Mouse (Mus musculus) midbrain, embryonic 16.5 days (tissue): Measurements from ENCODE around the gene Pus7l. TPM values are rescaled to one million over a fixed set of nuclear protein-coding genes. Genes with fewer than 3 reads are reported as not detected.

Experiments
- ATAC-seq: fragments of 200-750 bp; cut with Nextera tagmentation; 2 replicates; pipeline ENCODE4 v1.8.0; 2017; ENCODE audit warnings: moderate TSS enrichment
- H3K27ac ChIP-seq: fragments of 300-500 bp; sonication (generic); 2 replicates; pipeline ENCODE4 v1.5.1; 2014; ENCODE audit warnings: mild to moderate bottlenecking, low read length, mixed read lengths
- H3K27me3 ChIP-seq: fragments of 300-500 bp; sonication (generic); 2 replicates; pipeline ENCODE4 v1.6.1; 2014; ENCODE audit warnings: low read depth, low read length, mixed read lengths; ENCODE audit not compliant: control insufficient read depth, insufficient read depth
- H3K36me3 ChIP-seq: fragments of 300-500 bp; sonication (generic); 2 replicates; pipeline ENCODE4 v1.6.1; 2014; ENCODE audit warnings: mild to moderate bottlenecking, low read length, moderate library complexity, mixed read lengths; ENCODE audit not compliant: control insufficient read depth, insufficient read depth
- H3K4me1 ChIP-seq: fragments of 300-500 bp; sonication (generic); 2 replicates; pipeline ENCODE4 v1.6.1; 2014; ENCODE audit warnings: mild to moderate bottlenecking, low read length, mixed read lengths; ENCODE audit not compliant: control insufficient read depth, insufficient read depth
- H3K4me2 ChIP-seq: fragments of 300-500 bp; sonication (generic); 2 replicates; pipeline ENCODE4 v1.6.1; 2014; ENCODE audit warnings: mild to moderate bottlenecking, low read length, mixed read lengths
- H3K4me3 ChIP-seq: fragments of 300-500 bp; sonication (generic); 2 replicates; pipeline ENCODE4 v1.5.1; 2014; ENCODE audit warnings: low read depth, mild to moderate bottlenecking, low read length, moderate library complexity, mixed read lengths
- H3K9ac ChIP-seq: fragments of 300-500 bp; sonication (generic); 2 replicates; pipeline ENCODE4 v1.6.1; 2014; ENCODE audit warnings: low read depth, low read length, mixed read lengths
- H3K9me3 ChIP-seq: fragments of 300-500 bp; sonication (generic); replicated peaks from 2 replicates; pipeline ENCODE4 v1.6.1; 2014; ENCODE audit warnings: mild to moderate bottlenecking, low read length, mixed read lengths; ENCODE audit not compliant: control insufficient read depth, poor library complexity, severe bottlenecking
- WGBS: fragments of 180-500 bp; shearing (Covaris S2); extraction: QIAGEN DNeasy Blood & Tissue Kit; methylation state at CpG from one replicate; pipeline ENCODE4 v1.1.7; 2014; 5-methylcytosine and 5-hydroxymethylcytosine counted together
- polyA plus RNA-seq: library from polyadenylated mRNA; unstranded; fragments of >200 nt; fragmentation: Nextera tagmentation; extraction: Ambion mirVana; gene quantifications from 2 replicates; pipeline ENCODE4 v1.2.1, GENCODE M21; 2015

The Pus7l gene
- polyA plus RNA-seq, 1 experiment from 2014 or later = 5.8 TPM

GRCm38 (mm10) chr15:94574566-94575268 lies 31.4 kb upstream of the Pus7l start:
- H3K4me3 ChIP-seq = no peak overlapping the region
- H3K9ac ChIP-seq = no peak overlapping the region
- H3K27me3 ChIP-seq = no peaks in the 10 kb centered on the region
- no peaks in the 10 kb centered on the region for H3K9me3 ChIP-seq
- no peaks in the 10 kb centered on the region for H3K4me1 ChIP-seq
- H3K27ac ChIP-seq = no peak overlapping the region
- H3K4me2 ChIP-seq = no peak overlapping the region
- WGBS = 68% methylated on average over 4 of the region's 4 CpGs
- no peak for ATAC-seq
- H3K36me3 ChIP-seq = no peaks in the 10 kb centered on the region

- Histone ChIP-seq H3K4me3 (no peak overlapping the region), H3K36me3 (no peaks in the 10 kb centered on the region), H3K4me1 (no peaks in the 10 kb centered on the region), H3K27me3 (no peaks in the 10 kb centered on the region), H3K9ac (no peak overlapping the region), H3K27ac (no peak overlapping the region), H3K9me3 (no peaks in the 10 kb centered on the region), H3K4me2 (no peak overlapping the region)
- 64% methylated on average over 8 of the region's 8 CpGs for WGBS
- ATAC-seq = no peak
These were observed 29.4 kb upstream of the Pus7l start for GRCm38 (mm10) chr15:94572746-94573145.

DNA sequence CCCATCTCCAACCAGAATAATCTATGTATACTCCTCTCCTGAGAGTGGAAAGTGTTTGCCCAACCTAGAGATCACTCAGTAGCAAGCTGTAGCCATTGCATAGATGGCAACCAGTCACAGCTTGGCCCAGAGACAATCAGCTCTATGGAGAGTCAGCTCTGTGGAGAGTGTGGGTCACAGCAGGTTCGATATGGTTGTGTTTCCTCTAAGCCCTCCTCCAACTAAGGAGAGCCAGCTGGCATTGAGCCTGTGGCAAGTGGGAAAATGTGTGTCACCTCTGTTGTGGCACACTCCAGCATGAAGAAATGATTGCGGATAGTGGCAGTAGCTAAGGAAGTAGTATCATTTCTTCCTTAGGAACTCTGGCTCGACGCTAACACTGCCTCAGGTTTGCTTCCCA lies 28.2 kb upstream of the Pus7l start:
- 81% methylated on average over 4 of the region's 4 CpGs for WGBS
- no peaks in the 10 kb centered on the region for H3K9me3 ChIP-seq

GRCm38 (mm10) chr15:94568496-94569182 lies 25.3 kb upstream of the Pus7l start:
- Histone ChIP-seq H3K9ac (no peak overlapping the region), H3K27me3 (no peaks in the 10 kb centered on the region), H3K9me3 (no peaks in the 10 kb centered on the region), H3K36me3 (no peaks in the 10 kb centered on the region), H3K27ac (no peak overlapping the region), H3K4me1 (no peaks in the 10 kb centered on the region), H3K4me3 (no peak overlapping the region), H3K4me2 (no peak overlapping the region)
- ATAC-seq = no peak
- WGBS = 89% methylated on average over 10 of the region's 10 CpGs

More for the DNA sequence above, 28.2 kb upstream of the Pus7l start:
- H3K27me3 ChIP-seq = no peaks in the 10 kb centered on the region
- ATAC-seq = no peak
- H3K9ac ChIP-seq = no peak overlapping the region
- H3K4me3 ChIP-seq = no peak overlapping the region
- no peaks in the 10 kb centered on the region for H3K36me3 ChIP-seq
- H3K4me2 ChIP-seq = no peak overlapping the region
- H3K4me1 ChIP-seq = no peaks in the 10 kb centered on the region
- H3K27ac ChIP-seq = no peak overlapping the region

GRCm38 (mm10) chr15:94565854-94566253 lies 22.5 kb upstream of the Pus7l start:
- Histone ChIP-seq H3K27ac (no peak overlapping the region), H3K4me2 (no peak overlapping the region), H3K4me3 (no peak overlapping the region), H3K9me3 (no peaks in the 10 kb centered on the region), H3K9ac (no peak overlapping the region), H3K36me3 (no peaks in the 10 kb centered on the region), H3K27me3 (no peaks in the 10 kb centered on the region), H3K4me1 (no peaks in the 10 kb centered on the region)
- 89% methylated on average over 9 of the region's 9 CpGs for WGBS
- ATAC-seq = no peak

DNA sequence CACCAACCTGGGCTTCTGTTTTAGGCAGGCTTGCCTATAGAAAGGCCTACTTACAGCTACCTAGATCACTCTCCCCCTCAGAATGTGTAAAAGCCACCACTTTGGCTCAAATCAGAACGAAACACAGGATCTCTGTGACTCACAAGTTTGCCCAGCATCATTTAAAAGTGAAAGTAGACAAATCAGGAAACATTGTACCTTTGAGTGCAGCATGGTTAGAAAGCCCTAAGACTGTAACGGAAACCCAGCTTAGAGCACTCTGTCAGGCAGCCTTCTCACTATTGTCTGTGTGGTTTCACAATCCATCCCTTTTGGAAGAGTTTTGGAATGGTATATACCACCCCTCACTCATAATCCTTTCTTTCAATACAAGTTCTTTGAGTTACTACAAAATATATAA lies 21.6 kb upstream of the Pus7l start:
- H3K9ac ChIP-seq = no peak overlapping the region
- no peaks in the 10 kb centered on the region for H3K36me3 ChIP-seq
- no peaks in the 10 kb centered on the region for H3K9me3 ChIP-seq
- ATAC-seq = no peak
- H3K27ac ChIP-seq = no peak overlapping the region
- 91% methylated on average over 2 of the region's 2 CpGs for WGBS
- no peaks in the 10 kb centered on the region for H3K4me1 ChIP-seq
- no peak overlapping the region for H3K4me2 ChIP-seq
- no peak overlapping the region for H3K4me3 ChIP-seq
- H3K27me3 ChIP-seq = no peaks in the 10 kb centered on the region

GRCm38 (mm10) chr15:94558895-94559656 lies 15.7 kb upstream of the Pus7l start:
- ATAC-seq = no peak
- Histone ChIP-seq H3K36me3 (no peaks in the 10 kb centered on the region), H3K27me3 (no peaks in the 10 kb centered on the region), H3K9me3 (no peaks in the 10 kb centered on the region), H3K4me3 (no peak overlapping the region), H3K27ac (no peak overlapping the region), H3K9ac (no peak overlapping the region), H3K4me2 (no peak overlapping the region), H3K4me1 (no peaks in the 10 kb centered on the region)
- 87% methylated on average over 17 of the region's 17 CpGs for WGBS

DNA sequence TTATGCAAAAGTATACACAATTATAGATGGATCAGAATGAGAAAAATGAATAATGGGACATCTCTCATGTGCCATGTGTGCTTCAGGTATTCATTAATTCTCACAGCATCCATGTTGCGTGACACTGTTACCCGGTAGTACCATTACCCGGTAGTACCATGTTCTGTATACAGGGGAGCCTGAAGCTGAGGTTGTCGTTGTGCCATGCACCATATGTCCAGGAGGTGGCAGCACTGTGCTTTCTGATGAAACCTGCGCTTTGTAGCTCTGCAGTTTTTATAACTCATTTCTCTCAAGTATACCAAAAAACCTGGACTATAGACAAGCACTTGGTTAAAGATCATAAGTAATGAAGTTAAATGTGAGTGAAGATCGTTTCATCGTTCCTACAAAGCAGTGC lies 14.1 kb upstream of the Pus7l start:
- peak; percentile 64 for ATAC-seq

DNA sequence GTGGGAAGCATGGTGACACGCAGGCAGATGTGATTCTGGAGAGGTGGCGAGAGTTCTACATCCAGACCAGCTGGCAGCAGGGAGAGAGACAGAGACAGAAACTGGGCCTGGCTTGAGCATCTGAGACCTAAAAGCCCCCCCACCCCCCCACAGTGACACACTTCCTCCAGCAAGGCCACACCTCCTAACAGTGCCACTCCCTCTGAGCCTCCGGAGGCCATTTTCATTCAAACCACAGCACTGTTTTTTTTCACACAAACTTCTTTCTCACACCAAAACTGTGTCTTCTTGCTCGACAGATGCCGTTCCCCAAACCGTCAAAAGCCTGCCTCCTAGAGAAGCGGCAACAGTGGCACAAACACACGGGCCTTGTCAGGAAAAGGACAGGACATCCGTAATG lies 10.2 kb upstream of the Pus7l start:
- no peak overlapping the region for H3K9ac ChIP-seq
- no peak for ATAC-seq
- WGBS = 92% methylated on average over 9 of the region's 9 CpGs

More for the DNA sequence above, 14.1 kb upstream of the Pus7l start:
- Histone ChIP-seq H3K4me2 (no peak overlapping the region), H3K9ac (no peak overlapping the region), H3K27ac (no peak overlapping the region), H3K9me3 (no peaks in the 10 kb centered on the region), H3K27me3 (no peaks in the 10 kb centered on the region), H3K4me1 (no peaks in the 10 kb centered on the region), H3K36me3 (no peaks in the 10 kb centered on the region), H3K4me3 (no peak overlapping the region)
- WGBS = 28% methylated on average over 7 of the region's 7 CpGs

More for the DNA sequence above, 10.2 kb upstream of the Pus7l start:
- peaks cover 10% of the 10 kb centered on the region; the same call in 1 of the 2 replicates for H3K9me3 ChIP-seq
- no peaks in the 10 kb centered on the region for H3K27me3 ChIP-seq
- H3K4me1 ChIP-seq = no peaks in the 10 kb centered on the region
- no peaks in the 10 kb centered on the region for H3K36me3 ChIP-seq
- no peak overlapping the region for H3K4me2 ChIP-seq
- no peak overlapping the region for H3K27ac ChIP-seq
- no peak overlapping the region for H3K4me3 ChIP-seq
